Mouse (Mus musculus) skeletal muscle tissue, adult 2 months (tissue): Measurements from ENCODE around the gene Pdpk1.
"Not testable (repeated sequence)": the region's sequence is repeated elsewhere in the genome, so short reads cannot be mapped to it uniquely, and the experiment has no call there.

Experiments used
- DNase-seq: peaks from one replicate; pipeline ENCODE4 v3.0.0-alpha.2; 2012; ENCODE audit warnings: low read depth, low spot score

The Pdpk1 gene

GRCm38 (mm10) chr17:24126801-24127200 lies 23.9 kb downstream of the Pdpk1 start:
- no peak for DNase-seq

GRCm38 (mm10) chr17:24119446-24119845 lies 31.3 kb downstream of the Pdpk1 start:
- DNase-seq, result no peak

GRCm38 (mm10) chr17:24113031-24113430 lies 37.7 kb downstream of the Pdpk1 start:
- DNase-seq, result no peak

- DNase-seq, result no peak
Observed at GRCm38 (mm10) chr17:24111256-24111655, 39.5 kb downstream of the Pdpk1 start.

GRCm38 (mm10) chr17:24108896-24109295 lies 41.8 kb downstream of the Pdpk1 start:
- DNase-seq, result peak; percentile 34

GRCm38 (mm10) chr17:24105111-24105510 lies 45.6 kb downstream of the Pdpk1 start:
- no peak for DNase-seq

GRCm38 (mm10) chr17:24098354-24098753 lies 52.4 kb downstream of the Pdpk1 start:
- DNase-seq, result no peak

GRCm38 (mm10) chr17:24090575-24090974 lies 60.1 kb downstream of the Pdpk1 start:
- no peak for DNase-seq

GRCm38 (mm10) chr17:24086399-24086798 lies 64.3 kb downstream of the Pdpk1 start:
- not testable (repeated sequence) for DNase-seq

- DNase-seq, result no peak
Observed at GRCm38 (mm10) chr17:24084593-24084992, 66.1 kb downstream of the Pdpk1 start.

- no peak for DNase-seq
Observed at GRCm38 (mm10) chr17:24077101-24077500, 73.6 kb downstream of the Pdpk1 start.

GRCm38 (mm10) chr17:24072919-24073696 lies 77.6 kb downstream of the Pdpk1 start, which contains the start of gene Kctd5:
TSS of gene Kctd5 (minus strand) at chr17:24073485.
- DNase-seq, result peak; percentile 94

- DNase-seq, result no peak
Observed at GRCm38 (mm10) chr17:24069531-24069930, 81.2 kb downstream of the Pdpk1 start.

GRCm38 (mm10) chr17:24068271-24068670 lies 82.5 kb downstream of the Pdpk1 start:
- DNase-seq, result no peak

- DNase-seq, result no peak
Observed at GRCm38 (mm10) chr17:24062459-24063155, 88.1 kb downstream of the Pdpk1 start.

GRCm38 (mm10) chr17:24057730-24058245 lies 92.9 kb downstream of the Pdpk1 start:
- DNase-seq, result no peak

GRCm38 (mm10) chr17:24056636-24057625 lies 93.8 kb downstream of the Pdpk1 start:
- DNase-seq, result no peak

- no peak for DNase-seq
Observed at GRCm38 (mm10) chr17:24049008-24049407, 101.7 kb downstream of the Pdpk1 start.

GRCm38 (mm10) chr17:24048053-24048452 lies 102.7 kb downstream of the Pdpk1 start:
- peak; percentile 10 for DNase-seq

- no peak for DNase-seq
Observed at GRCm38 (mm10) chr17:24046026-24046425, 104.7 kb downstream of the Pdpk1 start.

- DNase-seq, result no peak
Observed at GRCm38 (mm10) chr17:24045608-24046007, 105.1 kb downstream of the Pdpk1 start.
